Mouse (Mus musculus): Measurements from ENCODE around the gene Stxbp6.

DNA sequence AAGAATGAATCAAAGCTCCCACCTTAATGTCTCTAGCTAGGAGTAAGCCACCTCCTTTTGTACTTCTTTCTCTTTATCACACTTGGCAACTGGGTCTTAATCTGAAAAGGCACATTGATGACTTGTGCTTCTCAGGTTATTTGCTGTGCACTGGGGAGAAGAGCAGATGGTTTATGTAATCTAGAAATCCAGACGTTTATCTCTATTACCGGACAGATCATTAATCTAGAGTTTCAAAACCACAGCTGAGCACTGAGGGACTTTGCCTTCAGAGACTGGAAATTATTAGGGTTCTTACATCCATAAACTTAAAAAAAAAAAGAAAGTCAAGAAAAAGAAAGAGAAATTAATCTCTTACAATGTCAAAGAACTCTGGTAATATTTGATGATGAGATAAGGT lies 262.6 kb downstream of the Stxbp6 start:
- no peak for TF ChIP-seq EP300 (IDR thresholded peaks at IDR 0.05; ENCODE audit: insufficient read depth, low read depth, low read length)
- no peak for TF ChIP-seq CTCF (IDR thresholded peaks at IDR 0.05; ENCODE audit: low read depth, low read length)
